Mouse (Mus musculus) stomach, embryonic 15.5 days (tissue): ENCODE data around the gene Six2. TPM values are rescaled to one million over a fixed set of nuclear protein-coding genes. Genes with fewer than 3 reads are reported as not detected.
"Not testable (repeated sequence)": the region's sequence is repeated elsewhere in the genome, so short reads cannot be mapped to it uniquely, and the experiment has no call there.

Experiments used
- ATAC-seq: fragments of 200-750 bp; cut with Nextera tagmentation; 2 replicates; pipeline ENCODE4 v1.8.0; 2017; ENCODE audit warnings: low read depth, moderate number of reproducible peaks, moderate TSS enrichment; ENCODE audit not compliant: insufficient read depth, low FRiP score
- H3K27ac ChIP-seq: fragments of 300-500 bp; sonication (generic); 2 replicates; pipeline ENCODE4 v1.5.1; 2015; ENCODE audit warnings: mild to moderate bottlenecking, inconsistent platforms
- H3K27me3 ChIP-seq: fragments of 300-500 bp; sonication (generic); replicated peaks from 2 replicates; pipeline ENCODE4 v1.6.1; 2015; ENCODE audit warnings: inconsistent platforms
- H3K36me3 ChIP-seq: fragments of 300-500 bp; sonication (generic); 2 replicates; pipeline ENCODE4 v1.6.1; 2015; ENCODE audit warnings: inconsistent platforms
- H3K4me1 ChIP-seq: fragments of 300-500 bp; sonication (generic); 2 replicates; pipeline ENCODE4 v1.6.1; 2015; ENCODE audit warnings: inconsistent platforms
- H3K4me2 ChIP-seq: fragments of 300-500 bp; sonication (generic); 2 replicates; pipeline ENCODE4 v1.6.1; 2015; ENCODE audit warnings: mild to moderate bottlenecking, inconsistent platforms
- H3K4me3 ChIP-seq: fragments of 300-500 bp; sonication (generic); replicated peaks from 2 replicates; pipeline ENCODE4 v1.5.1; 2015; ENCODE audit warnings: inconsistent platforms
- H3K9ac ChIP-seq: fragments of 300-500 bp; sonication (generic); 2 replicates; pipeline ENCODE4 v1.6.1; 2015; ENCODE audit warnings: inconsistent platforms
- H3K9me3 ChIP-seq: fragments of 300-500 bp; sonication (generic); 2 replicates; pipeline ENCODE4 v1.6.1; 2016; ENCODE audit warnings: inconsistent platforms
- WGBS: fragments of 180-500 bp; shearing (Covaris S2); methylation state at CpG from one replicate; pipeline ENCODE4 v1.1.7; 2015; 5-methylcytosine and 5-hydroxymethylcytosine counted together
- polyA plus RNA-seq: library from polyadenylated mRNA; unstranded; fragments of >200 nt; fragmentation: Nextera tagmentation; extraction: Ambion mirVana; gene quantifications from 2 replicates; pipeline ENCODE4 v1.2.1, GENCODE M21; 2015

Six2 gene
- polyA plus RNA-seq, 1 experiment from 2014 or later: 6.9 TPM

DNA sequence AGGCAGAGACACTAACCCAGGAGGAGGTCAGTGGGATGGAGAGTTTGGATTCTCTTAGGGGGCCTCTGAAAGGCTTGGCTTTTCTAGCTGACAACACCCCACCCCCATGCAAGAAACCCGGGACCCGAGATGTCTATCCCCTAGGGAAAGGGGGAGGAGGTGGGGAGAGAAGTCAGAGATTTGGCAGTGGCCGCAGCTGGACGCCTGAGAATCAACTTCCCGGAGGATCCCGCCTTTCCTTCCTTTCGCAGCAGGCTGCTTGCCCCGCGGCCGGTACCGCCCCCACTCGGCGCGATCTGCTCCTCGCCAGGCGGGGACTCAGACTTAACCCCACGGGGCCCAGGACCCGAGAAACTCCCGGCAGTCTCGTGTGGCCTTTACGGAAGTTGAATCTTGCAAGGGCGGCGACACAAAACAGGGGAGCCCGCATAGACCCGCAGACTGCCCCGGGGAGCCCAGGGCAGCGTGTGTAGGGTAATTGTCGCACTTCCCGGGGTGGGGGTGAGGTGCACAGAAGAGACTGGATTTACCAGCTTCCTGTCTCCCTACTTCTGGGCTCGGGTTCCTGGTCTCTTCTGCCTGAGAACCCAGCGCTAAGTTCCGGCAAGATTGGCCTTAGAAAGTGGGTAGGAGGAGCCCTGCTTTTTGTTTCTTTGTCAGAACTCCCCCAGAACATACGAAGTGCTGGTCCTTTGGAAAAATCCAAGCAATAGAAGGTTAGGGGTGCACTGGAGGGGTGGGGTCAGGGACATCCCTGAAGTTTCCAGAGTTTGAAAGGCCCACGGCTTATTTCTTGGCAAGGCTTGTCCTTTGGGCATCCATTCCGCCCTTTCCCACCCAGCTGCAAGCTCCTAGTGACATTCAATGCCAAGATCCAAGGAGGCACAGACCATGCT lies 1.1 kb upstream of the Six2 start:
- H3K36me3 ChIP-seq: no peaks in the 10 kb centered on the region
- H3K4me3 ChIP-seq: peak overlapping the region; percentile 52
- no peaks in the 10 kb centered on the region for H3K9me3 ChIP-seq
- H3K9ac ChIP-seq: no peak overlapping the region
- 3% methylated on average over 35 of the region's 35 CpGs for WGBS
- peaks cover 21% of the 10 kb centered on the region for H3K4me1 ChIP-seq
- peak; percentile 16; the same call in 1 of the 2 replicates for ATAC-seq
- H3K4me2 ChIP-seq: peak overlapping the region; percentile 88
- peak overlapping the region; percentile 84 for H3K27ac ChIP-seq
- H3K27me3 ChIP-seq: peaks cover 94% of the 10 kb centered on the region

DNA sequence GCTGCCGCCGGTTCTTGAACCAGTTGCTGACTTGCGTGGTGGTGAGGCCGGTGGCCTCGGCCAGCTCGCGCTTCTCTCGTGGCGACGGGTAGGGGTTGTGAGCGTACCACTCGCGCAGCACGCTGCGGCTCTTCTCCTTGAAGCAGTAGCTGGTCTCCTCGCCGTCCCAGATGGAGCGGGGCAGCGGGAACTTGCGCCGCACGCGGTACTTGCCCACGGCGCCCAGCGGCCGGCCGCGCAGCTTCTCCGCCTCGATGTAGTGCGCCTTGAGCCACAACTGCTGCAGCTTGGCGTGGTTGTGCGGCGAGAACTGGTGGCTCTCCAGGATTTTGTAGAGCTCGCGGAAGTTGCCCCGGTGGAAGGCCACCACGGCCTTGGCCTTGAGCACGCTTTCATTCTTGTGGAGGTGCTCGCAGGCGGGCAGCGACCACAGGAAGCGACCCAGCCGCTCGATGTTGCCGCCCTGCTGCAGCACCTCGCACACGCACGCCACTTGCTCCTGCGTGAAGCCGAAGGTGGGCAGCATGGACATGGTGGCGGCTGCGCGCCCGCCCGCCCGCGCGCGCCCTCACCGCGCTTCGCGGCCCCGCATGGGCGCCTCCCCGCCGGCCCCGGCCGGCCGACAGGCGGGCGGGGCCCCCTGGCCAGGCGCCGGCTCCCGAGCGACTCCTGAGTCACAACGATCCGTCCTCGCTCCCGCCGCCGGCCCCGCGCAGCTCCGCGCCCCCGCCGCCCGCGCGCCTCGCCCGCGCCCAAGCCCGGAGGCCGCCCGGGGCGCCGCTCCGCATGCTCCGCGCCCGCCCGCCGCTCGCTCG lies 446 bp downstream of the Six2 start:
- ATAC-seq: no peak; the same call in 1 of the 2 replicates
- no peaks in the 10 kb centered on the region for H3K36me3 ChIP-seq
- peak overlapping the region; percentile 50 for H3K9ac ChIP-seq
- WGBS: under 1% methylated on average over 91 of the region's 109 CpGs
- peaks cover 94% of the 10 kb centered on the region for H3K27me3 ChIP-seq
- no peaks in the 10 kb centered on the region for H3K9me3 ChIP-seq
- peaks cover 21% of the 10 kb centered on the region for H3K4me1 ChIP-seq
- H3K27ac ChIP-seq: peak overlapping the region; percentile 59
- peak overlapping the region; percentile 88 for H3K4me2 ChIP-seq
- peak overlapping the region; percentile 52 for H3K4me3 ChIP-seq

DNA sequence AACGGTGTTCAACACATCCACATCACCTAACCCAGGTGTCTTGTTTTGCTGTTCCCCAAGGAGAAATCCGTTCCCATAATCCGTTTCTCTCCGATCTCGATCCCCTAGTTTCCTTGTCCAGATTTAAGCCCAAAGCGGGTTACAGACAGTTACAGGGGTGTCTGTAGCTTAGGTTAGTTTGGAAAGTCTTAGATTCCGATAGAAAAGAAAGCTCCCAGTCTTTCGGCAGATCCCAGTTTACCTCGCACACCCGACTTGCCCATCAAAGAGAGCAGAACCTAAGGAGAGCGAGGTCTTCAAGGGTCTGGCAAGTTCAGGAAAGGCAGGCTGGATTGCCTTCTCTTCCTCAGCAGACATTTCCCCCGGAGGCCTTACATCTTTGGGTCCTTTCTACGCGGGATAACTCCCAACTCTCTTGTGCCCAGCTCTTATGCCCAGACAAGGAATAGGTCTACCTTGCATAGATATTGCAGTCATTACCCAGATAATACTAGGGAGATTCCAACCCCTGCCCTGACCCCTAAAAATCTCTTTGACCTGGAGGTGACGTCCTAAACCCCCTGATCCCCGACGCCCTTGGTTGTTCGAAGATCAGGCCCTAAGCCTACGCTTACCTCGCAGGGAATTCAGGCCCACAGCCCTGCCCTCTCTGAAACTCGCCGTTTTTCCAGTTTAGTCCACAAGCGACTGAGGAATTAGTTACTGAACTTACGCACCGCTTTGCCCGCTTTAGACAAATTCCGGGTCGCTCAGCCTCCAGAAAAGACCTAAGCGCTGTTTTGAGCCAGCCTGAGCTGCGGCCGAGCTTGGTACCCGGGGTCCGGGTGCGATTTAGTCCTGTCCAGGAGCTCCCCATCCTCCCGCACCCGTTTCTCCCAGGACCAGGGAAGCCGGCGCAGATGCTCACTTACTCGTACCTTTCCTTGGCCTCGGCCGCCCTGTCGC lies 1.3 kb downstream of the Six2 start:
- no peak for ATAC-seq
- H3K9me3 ChIP-seq: no peaks in the 10 kb centered on the region
- peak overlapping the region; percentile 88 for H3K4me2 ChIP-seq
- peaks cover 94% of the 10 kb centered on the region for H3K27me3 ChIP-seq
- 7% methylated on average over 42 of the region's 42 CpGs for WGBS
- peaks cover 21% of the 10 kb centered on the region for H3K4me1 ChIP-seq
- no peaks in the 10 kb centered on the region for H3K36me3 ChIP-seq
- H3K27ac ChIP-seq: peak overlapping the region; percentile 59
- peak overlapping the region; percentile 50 for H3K9ac ChIP-seq
- H3K4me3 ChIP-seq: peak overlapping the region; percentile 52

- H3K36me3 ChIP-seq: no peaks in the 10 kb centered on the region
- no peak for ATAC-seq
- peaks cover 94% of the 10 kb centered on the region for H3K27me3 ChIP-seq
- H3K9me3 ChIP-seq: no peaks in the 10 kb centered on the region
- peak overlapping the region; percentile 88 for H3K4me2 ChIP-seq
- H3K27ac ChIP-seq: no peak overlapping the region
- H3K4me1 ChIP-seq: peaks cover 21% of the 10 kb centered on the region
- H3K4me3 ChIP-seq: peak overlapping the region; percentile 52
- no peak overlapping the region for H3K9ac ChIP-seq
- 12% methylated on average over 11 of the region's 11 CpGs for WGBS
Measured at GRCm38 (mm10) chr17:85685689-85686281, 2.3 kb downstream of the Six2 start.

- H3K27me3 ChIP-seq: peaks cover 94% of the 10 kb centered on the region
- peak overlapping the region; percentile 88 for H3K4me2 ChIP-seq
- H3K9ac ChIP-seq: 0 out of 2 replicates have a peak overlapping the region, but pooled peaks have one; percentile 12
- H3K4me1 ChIP-seq: peaks cover 23% of the 10 kb centered on the region
- H3K36me3 ChIP-seq: no peaks in the 10 kb centered on the region
- no peak for ATAC-seq
- H3K9me3 ChIP-seq: no peaks in the 10 kb centered on the region
- no peak overlapping the region for H3K27ac ChIP-seq
- peak overlapping the region; percentile 52 for H3K4me3 ChIP-seq
- 4% methylated on average over 46 of the region's 46 CpGs for WGBS
Measured at GRCm38 (mm10) chr17:85684841-85685688, 3.0 kb downstream of the Six2 start.

GRCm38 (mm10) chr17:85684436-85684835 lies 3.6 kb downstream of the Six2 start:
- WGBS: 11% methylated on average over 6 of the region's 6 CpGs
- ATAC-seq, H3K36me3 ChIP-seq, H3K27ac ChIP-seq, H3K9ac ChIP-seq, H3K9me3 ChIP-seq: not testable (repeated sequence)
- Histone ChIP-seq H3K4me1 (peaks cover 27% of the 10 kb centered on the region), H3K4me2 (peak overlapping the region; percentile 37; the same call in 1 of the 2 replicates), H3K27me3 (peaks cover 93% of the 10 kb centered on the region), H3K4me3 (peak overlapping the region; percentile 22; the same call in 1 of the 2 replicates)

DNA sequence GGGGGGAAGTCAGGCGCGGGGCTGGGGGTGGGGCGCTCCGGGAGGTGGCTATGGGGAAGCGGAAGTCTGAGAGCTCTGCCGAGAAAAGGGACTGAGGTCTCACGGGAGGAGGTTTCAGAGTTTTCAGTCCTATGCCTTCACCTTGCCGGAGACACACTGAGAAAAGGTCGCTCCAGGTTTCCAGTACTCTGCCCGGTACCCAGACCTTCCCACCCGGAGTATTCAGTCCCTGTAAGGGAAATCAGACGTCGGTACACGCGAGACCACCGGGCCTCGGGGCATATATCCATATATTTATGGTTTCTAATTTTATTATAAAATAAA lies 4.1 kb downstream of the Six2 start:
- H3K36me3 ChIP-seq: no peaks in the 10 kb centered on the region
- H3K9ac ChIP-seq: no peak overlapping the region
- H3K4me1 ChIP-seq: peaks cover 24% of the 10 kb centered on the region
- WGBS: 8% methylated on average over 16 of the region's 17 CpGs
- peaks cover 93% of the 10 kb centered on the region for H3K27me3 ChIP-seq
- peak overlapping the region; percentile 37 for H3K4me2 ChIP-seq
- no peak overlapping the region for H3K27ac ChIP-seq
- peak overlapping the region; percentile 22 for H3K4me3 ChIP-seq
- H3K9me3 ChIP-seq: no peaks in the 10 kb centered on the region
- no peak for ATAC-seq

- ATAC-seq: no peak
- Histone ChIP-seq H3K4me3 (peak overlapping the region; percentile 22), H3K4me1 (peaks cover 18% of the 10 kb centered on the region), H3K4me2 (peak overlapping the region; percentile 37), H3K27ac (no peak overlapping the region), H3K9ac (no peak overlapping the region), H3K36me3 (no peaks in the 10 kb centered on the region), H3K9me3 (no peaks in the 10 kb centered on the region), H3K27me3 (peaks cover 90% of the 10 kb centered on the region)
- WGBS: 16% methylated on average over 25 of the region's 25 CpGs
Measured at GRCm38 (mm10) chr17:85683111-85683983, 4.7 kb downstream of the Six2 start.

- peaks cover 8% of the 10 kb centered on the region for H3K4me1 ChIP-seq
- no peak overlapping the region for H3K9ac ChIP-seq
- no peak overlapping the region for H3K27ac ChIP-seq
- no peaks in the 10 kb centered on the region for H3K36me3 ChIP-seq
- 20% methylated on average over 7 of the region's 7 CpGs for WGBS
- no peak for ATAC-seq
- no peaks in the 10 kb centered on the region for H3K9me3 ChIP-seq
- peak overlapping the region; percentile 23; the same call in 1 of the 2 replicates for H3K4me2 ChIP-seq
- H3K4me3 ChIP-seq: no peak overlapping the region; the same call in 1 of the 2 replicates
- H3K27me3 ChIP-seq: peaks cover 79% of the 10 kb centered on the region
Measured at GRCm38 (mm10) chr17:85682181-85682710, 5.8 kb downstream of the Six2 start.
